9 mouse cellular contexts compared by ENCODE assay signal in the genomic region with DNA sequence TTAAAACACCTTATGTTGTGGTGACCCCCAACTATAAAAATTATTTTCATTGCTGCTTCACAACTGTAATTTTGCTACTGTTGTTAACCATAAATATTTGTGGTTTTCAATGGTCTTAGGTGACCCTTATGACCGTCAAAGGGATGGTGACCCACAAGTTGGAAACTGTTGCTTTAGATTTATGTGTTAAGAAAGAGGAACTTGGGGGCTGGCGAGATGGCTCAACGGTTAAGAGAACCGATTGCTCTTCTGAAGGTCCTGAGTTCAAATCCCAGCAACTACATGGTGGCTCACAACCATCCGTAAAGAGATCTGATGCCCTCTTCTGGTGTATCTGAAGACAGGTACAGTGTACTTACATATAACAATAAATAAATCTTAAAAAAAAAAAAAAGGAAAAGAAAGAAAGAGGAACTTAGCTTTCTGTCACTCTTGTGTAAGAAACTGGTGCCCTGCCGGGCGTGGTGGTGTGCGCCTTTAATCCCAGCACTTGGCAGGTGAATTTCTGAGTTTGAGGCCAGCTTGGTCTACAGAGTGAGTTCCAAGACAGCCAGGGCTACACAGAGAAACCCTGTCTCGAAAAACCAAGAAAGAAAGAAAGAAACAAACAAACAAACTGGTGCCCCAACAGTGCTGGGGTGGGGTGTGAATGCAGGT. TPM values are rescaled to one million over a fixed set of nuclear protein-coding genes. Genes with fewer than 3 reads are reported as not detected.
DNase-seq lines count a peak whose midpoint lies in the region; ATAC-seq and TF ChIP-seq lines count a peak whose summit lies in the region.
"Not testable (repeated sequence)": the region's sequence is repeated elsewhere in the genome, so short reads cannot be mapped to it uniquely, and the experiment has no call there.
"Had no signal": no experiment of that assay in that cellular context is flagged by ENCODE, and none has a peak within 500 bp of the region (broad histone marks: within the 10 kb centered on the region; RNA-seq: fewer than 3 reads in every experiment).

No protein-coding gene starts in this region.

- H3K4me3 ChIP-seq in bone marrow macrophage, adult 2 months (ENCODE audit: insufficient read depth, low read length) = peak overlapping the region; percentile 80
- H3K4me3 ChIP-seq in forebrain, embryonic 13.5 days = peak overlapping the region; percentile 87
- H3K4me3 ChIP-seq in heart, postnatal 0 days (ENCODE audit: low read depth, low read length) = peak overlapping the region; percentile 68
- H3K4me3 ChIP-seq in kidney, adult 2 months (ENCODE audit: insufficient read depth, low read depth, low read length) = peak overlapping the region; percentile 59
- peak overlapping the region; percentile 83 for H3K4me3 ChIP-seq in liver, embryonic 12.5 days
- peak overlapping the region; percentile 78 for H3K4me3 ChIP-seq in midbrain, embryonic 12.5 days

- peak overlapping the region; percentile 87 for H3K27ac ChIP-seq in bone marrow macrophage, adult 2 months (ENCODE audit: insufficient read depth, low read depth, low read length)
- not testable (repeated sequence) for H3K27ac ChIP-seq in forebrain, embryonic 13.5 days
- peak overlapping the region; percentile 77; the same call in 1 of the 2 replicates for H3K27ac ChIP-seq in heart, postnatal 0 days (ENCODE audit: low read depth)
- H3K27ac ChIP-seq in kidney, adult 2 months (ENCODE audit: insufficient read depth, low read depth, low read length) = peak overlapping the region; percentile 58; the same call in 1 of the 2 replicates
- H3K27ac ChIP-seq in liver, embryonic 12.5 days = peak overlapping the region; percentile 86
- 0 out of 2 replicates have a peak overlapping the region, but pooled peaks have one; percentile 77 for H3K27ac ChIP-seq in midbrain, embryonic 12.5 days (replicated peaks)

- DNase-seq in 416B (ENCODE audit: low read depth) = peak; percentile 66
- DNase-seq in heart, postnatal 0 days (ENCODE audit: low spot score); kidney, adult 2 months: not testable (repeated sequence)
- peak; percentile 14 to 40 for DNase-seq in spleen, postnatal 36 days (ENCODE audit: low spot score in 2 of 2)

- 87% methylated on average over 9 of the region's 9 CpGs for WGBS in forebrain, embryonic 13.5 days
- 79% methylated on average over 9 of the region's 9 CpGs for WGBS in heart, postnatal 0 days
- WGBS in kidney, adult 2 months = 56% methylated on average over 9 of the region's 9 CpGs
- WGBS in liver, embryonic 12.5 days (ENCODE audit: insufficient replicate concordance) = 38% methylated on average over 9 of the region's 9 CpGs
- WGBS in midbrain, embryonic 12.5 days = 88% methylated on average over 9 of the region's 9 CpGs

- TF ChIP-seq EP300 in heart, postnatal 0 days (IDR thresholded peaks at IDR 0.05; ENCODE audit: low read depth) = not testable (repeated sequence)

- 0 out of 2 replicates have a peak, but pooled peaks have one; percentile 7 for TF ChIP-seq CTCF in bone marrow macrophage, adult 2 months (IDR thresholded peaks at IDR 0.05; ENCODE audit: low read depth, low read length)
- TF ChIP-seq CTCF in heart, postnatal 0 days (IDR thresholded peaks at IDR 0.05; ENCODE audit: low read depth); kidney, adult 2 months (conservative IDR thresholded peaks at IDR 0.05; ENCODE audit: insufficient read depth, insufficient read length, low read depth, low read length): not testable (repeated sequence)

- H3K9me3 ChIP-seq in forebrain, embryonic 13.5 days (replicated peaks); heart, postnatal 0 days (replicated peaks; ENCODE audit: control insufficient read depth, low read length); liver, embryonic 12.5 days (replicated peaks); midbrain, embryonic 12.5 days: not testable (repeated sequence)

- peak overlapping the region; percentile 90 for H3K9ac ChIP-seq in forebrain, embryonic 13.5 days
- H3K9ac ChIP-seq in heart, postnatal 0 days (replicated peaks; ENCODE audit: low read depth, low read length) = peak overlapping the region; percentile 77; the same call in 1 of the 2 replicates
- peak overlapping the region; percentile 95 for H3K9ac ChIP-seq in liver, embryonic 12.5 days
- peak overlapping the region; percentile 80 for H3K9ac ChIP-seq in midbrain, embryonic 12.5 days (replicated peaks)

- peaks cover 26% of the 10 kb centered on the region for H3K4me1 ChIP-seq in bone marrow macrophage, adult 2 months (ENCODE audit: control insufficient read depth, insufficient read depth, low read length)
- H3K4me1 ChIP-seq in forebrain, embryonic 13.5 days = peaks cover 38% of the 10 kb centered on the region
- peaks cover 20% of the 10 kb centered on the region for H3K4me1 ChIP-seq in heart, postnatal 0 days (ENCODE audit: control insufficient read depth, insufficient read depth)
- peaks cover 15% of the 10 kb centered on the region for H3K4me1 ChIP-seq in kidney, adult 2 months (ENCODE audit: control insufficient read depth, insufficient read depth, low read length)
- peaks cover 51% of the 10 kb centered on the region for H3K4me1 ChIP-seq in liver, embryonic 12.5 days
- H3K4me1 ChIP-seq in midbrain, embryonic 12.5 days = peaks cover 20% of the 10 kb centered on the region

- peak overlapping the region; percentile 90 for H3K4me2 ChIP-seq in forebrain, embryonic 13.5 days
- H3K4me2 ChIP-seq in heart, postnatal 0 days (ENCODE audit: low read depth, low read length) = peak overlapping the region; percentile 92
- peak overlapping the region; percentile 87 for H3K4me2 ChIP-seq in liver, embryonic 12.5 days
- H3K4me2 ChIP-seq in midbrain, embryonic 12.5 days (replicated peaks) = peak overlapping the region; percentile 85

- not testable (repeated sequence) for H3K27me3 ChIP-seq in forebrain, embryonic 13.5 days; heart, postnatal 0 days (ENCODE audit: control insufficient read depth, insufficient read depth, low read length); kidney, adult 2 months (replicated peaks; ENCODE audit: control insufficient read depth, insufficient read depth, low read length); liver, embryonic 12.5 days (replicated peaks); midbrain, embryonic 12.5 days

- not testable (repeated sequence) for H3K36me3 ChIP-seq in forebrain, embryonic 13.5 days (ENCODE audit: poor library complexity, severe bottlenecking); heart, postnatal 0 days (replicated peaks; ENCODE audit: control insufficient read depth, insufficient read depth, low read length); kidney, adult 2 months (ENCODE audit: control insufficient read depth, insufficient read depth, low read length); midbrain, embryonic 12.5 days
- H3K36me3 ChIP-seq in liver, embryonic 12.5 days = peaks cover 18% of the 10 kb centered on the region

- not testable (repeated sequence) for ATAC-seq in forebrain, embryonic 13.5 days; heart, postnatal 0 days (ENCODE audit: insufficient read depth, low read depth); liver, embryonic 12.5 days; midbrain, embryonic 12.5 days (ENCODE audit: low FRiP score, low read depth)

- not testable (repeated sequence) for TF ChIP-seq POLR2A in bone marrow macrophage, adult 2 months (IDR thresholded peaks at IDR 0.05; ENCODE audit: borderline replicate concordance, low read depth, low read length); kidney, adult 2 months (IDR thresholded peaks at IDR 0.05; ENCODE audit: low read depth, low read length)

RNA-seq across cellular contexts. Expression of a gene that starts 1.1 kb away (rescaled TPM):
- 177 and 186 TPM in 2 replicates for polyA plus RNA-seq in bone marrow macrophage, adult 2 months (2012; ENCODE audit: insufficient read depth, insufficient read length, missing spikeins)
- 136 and 152 TPM in 2 replicates for polyA plus RNA-seq in forebrain, embryonic 13.5 days (2015; fragmentation: Nextera tagmentation; extraction: Ambion mirVana)
- total RNA-seq in heart, postnatal 0 days (2014; rRNA removed; ENCODE audit: low replicate concordance) = 52.1 and 60.8 TPM in 2 replicates
- 57.5 and 58.9 TPM in 2 replicates for polyA plus RNA-seq in heart, postnatal 0 days (2015; fragmentation: Nextera tagmentation; extraction: Ambion mirVana)
- 161 and 182 TPM in 2 replicates for polyA plus RNA-seq in kidney, adult 2 months (2012; rRNA removed)
- polyA plus RNA-seq in liver, embryonic 12.5 days (2016; fragmentation: Nextera tagmentation; extraction: Ambion mirVana) = 47.2 and 51.0 TPM in 2 replicates
- polyA plus RNA-seq in midbrain, embryonic 12.5 days (2016; fragmentation: Nextera tagmentation; extraction: Ambion mirVana) = 107 and 110 TPM in 2 replicates

RNA-seq across cellular contexts. Expression of a gene that starts 40.4 kb away (rescaled TPM):
- polyA plus RNA-seq in bone marrow macrophage, adult 2 months (2012; ENCODE audit: insufficient read depth, insufficient read length, missing spikeins) = 15.5 and 17.9 TPM in 2 replicates
- polyA plus RNA-seq in forebrain, embryonic 13.5 days (2015; fragmentation: Nextera tagmentation; extraction: Ambion mirVana) = 17.6 and 20.6 TPM in 2 replicates
- total RNA-seq in heart, postnatal 0 days (2014; rRNA removed; ENCODE audit: low replicate concordance) = 10.6 and 15.9 TPM in 2 replicates
- 21.2 and 22.2 TPM in 2 replicates for polyA plus RNA-seq in heart, postnatal 0 days (2015; fragmentation: Nextera tagmentation; extraction: Ambion mirVana)
- 50.6 and 54.8 TPM in 2 replicates for polyA plus RNA-seq in kidney, adult 2 months (2012; rRNA removed)
- polyA plus RNA-seq in liver, embryonic 12.5 days (2016; fragmentation: Nextera tagmentation; extraction: Ambion mirVana) = 14.1 and 14.5 TPM in 2 replicates
- polyA plus RNA-seq in midbrain, embryonic 12.5 days (2016; fragmentation: Nextera tagmentation; extraction: Ambion mirVana) = 19.5 and 21.7 TPM in 2 replicates

RNA-seq across cellular contexts. Expression of a gene that starts 46.1 kb away (rescaled TPM):
- not detected in 2 replicates for polyA plus RNA-seq in bone marrow macrophage, adult 2 months (2012; ENCODE audit: insufficient read depth, insufficient read length, missing spikeins)
- 3.9 and 6.1 TPM in 2 replicates for polyA plus RNA-seq in forebrain, embryonic 13.5 days (2015; fragmentation: Nextera tagmentation; extraction: Ambion mirVana)
- total RNA-seq in heart, postnatal 0 days (2014; rRNA removed; ENCODE audit: low replicate concordance) = not detected in 2 replicates
- 0.18 and 0.25 TPM in 2 replicates for polyA plus RNA-seq in heart, postnatal 0 days (2015; fragmentation: Nextera tagmentation; extraction: Ambion mirVana)
- polyA plus RNA-seq in kidney, adult 2 months (2012; rRNA removed) = 310 and 336 TPM in 2 replicates
- polyA plus RNA-seq in liver, embryonic 12.5 days (2016; fragmentation: Nextera tagmentation; extraction: Ambion mirVana) = 6.0 and 6.7 TPM in 2 replicates
- polyA plus RNA-seq in midbrain, embryonic 12.5 days (2016; fragmentation: Nextera tagmentation; extraction: Ambion mirVana) = 20.1 and 23.5 TPM in 2 replicates
- total RNA-seq: left cerebral cortex, adult 8-10 months had no signal

Comparison
In these comparisons a context has a peak if more than half of its experiments do, and no peak if none do; other contexts are left out.
1. RNA of a gene that starts 46.1 kb away (polyA plus RNA-seq): 310 to 336 TPM in kidney, adult 2 months; 20.1 to 23.5 TPM in midbrain, embryonic 12.5 days, 6.0 to 6.7 TPM in liver, embryonic 12.5 days, 3.9 to 6.1 TPM in forebrain, embryonic 13.5 days, 0.18 to 0.25 TPM in heart, postnatal 0 days and not detected in bone marrow macrophage, adult 2 months; every median in the first group is over 10 times any median in the second.
2. Peak in every context shown above with its lines, with median percentiles within 50 percentile points of each other: H3K4me3 ChIP-seq, H3K4me2 ChIP-seq and H3K9ac ChIP-seq.